Mouse (Mus musculus) monocyte, adult 5-6 weeks (primary cell): ENCODE measurements around the gene Cda. TPM values are rescaled to one million over a fixed set of nuclear protein-coding genes. Genes with fewer than 3 reads are reported as not detected.

ENCODE experiments used
- ATAC-seq: fragments of 153-309, 156-312 bp; replicated peaks from 2 replicates; pipeline ENCODE4 v1.8.0; 2017; ENCODE audit warnings: mild to moderate bottlenecking; ENCODE audit not compliant: low TSS enrichment, insufficient number of reproducible peaks, severe bottlenecking, poor library complexity, low FRiP score
- total RNA-seq: library from RNA; stranded (forward); fragments of 200-1000, 200-491, 200-594 nt; gene quantifications from 3 replicates; pipeline ENCODE4 v1.2.3, GENCODE M21; 2017

The Cda gene
- total RNA-seq, result not detected in 3 replicates

DNA sequence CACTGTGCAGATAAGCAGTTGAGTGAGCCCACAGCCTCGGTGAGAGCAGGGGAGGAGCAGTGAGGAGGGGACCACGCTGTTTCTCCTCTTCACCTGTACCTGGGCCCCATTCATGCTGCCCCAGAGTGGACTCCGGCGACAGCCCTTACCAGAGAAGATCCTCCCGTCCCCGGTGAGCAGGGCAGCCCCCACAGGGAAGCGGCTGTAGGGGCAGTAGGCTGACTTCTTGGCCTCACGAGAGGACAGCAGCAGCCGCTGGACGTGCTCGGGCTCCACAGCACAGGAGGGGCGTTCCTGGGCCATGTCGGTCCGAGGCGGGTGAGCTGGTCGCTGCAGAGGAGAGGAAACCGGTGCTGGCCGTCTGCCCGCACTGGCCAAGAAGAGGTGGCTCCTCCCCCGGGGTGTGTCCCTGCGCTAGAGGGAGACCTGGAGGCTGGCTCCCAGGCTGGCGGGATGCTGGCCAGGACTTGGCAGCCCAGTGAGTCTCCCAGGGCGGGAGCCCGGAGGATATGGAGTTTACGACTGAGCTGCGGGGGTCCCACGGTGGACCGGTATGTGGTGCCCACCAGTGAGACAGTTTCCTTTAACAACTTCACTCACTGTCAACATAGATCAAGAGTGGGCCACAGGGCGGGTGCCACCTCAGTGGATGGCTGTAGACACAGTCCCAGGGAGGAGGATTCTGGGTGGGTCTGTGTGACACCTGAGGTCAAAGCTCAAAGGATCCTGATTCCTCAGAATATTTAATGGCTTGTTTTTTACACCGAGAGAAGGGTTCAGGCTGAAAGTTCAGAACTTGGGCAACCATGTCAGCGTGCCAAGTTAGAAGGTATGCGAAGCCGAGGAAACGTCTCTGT, at the start of gene Cda:
Gene Cda (minus strand): TSS at position 352 of the 857 bp plus-strand sequence.
- no peak for ATAC-seq

DNA sequence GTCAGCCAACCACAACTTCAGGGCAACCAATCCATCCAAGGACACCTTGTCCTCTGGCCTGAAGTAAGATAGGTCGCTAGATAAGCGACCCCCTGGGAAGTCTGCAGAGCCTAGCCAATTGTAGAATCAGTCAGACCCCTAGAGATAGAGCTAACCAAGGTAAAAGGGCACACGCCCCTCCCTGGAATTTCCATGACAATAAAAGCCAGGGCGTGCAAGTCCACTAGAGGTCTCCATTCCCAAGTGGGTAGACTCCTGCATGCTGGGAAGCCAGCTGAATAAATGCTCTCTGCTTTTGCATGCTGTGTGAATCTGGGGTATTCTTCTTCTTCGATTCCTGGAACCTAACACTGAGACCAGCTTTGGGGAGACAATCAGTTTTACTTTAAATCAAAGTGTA, 48.6 kb upstream of the Cda start:
- ATAC-seq, result no peak

GRCm38 (mm10) chr4:138415991-138416390, 48.2 kb upstream of the Cda start:
- ATAC-seq, result no peak

DNA sequence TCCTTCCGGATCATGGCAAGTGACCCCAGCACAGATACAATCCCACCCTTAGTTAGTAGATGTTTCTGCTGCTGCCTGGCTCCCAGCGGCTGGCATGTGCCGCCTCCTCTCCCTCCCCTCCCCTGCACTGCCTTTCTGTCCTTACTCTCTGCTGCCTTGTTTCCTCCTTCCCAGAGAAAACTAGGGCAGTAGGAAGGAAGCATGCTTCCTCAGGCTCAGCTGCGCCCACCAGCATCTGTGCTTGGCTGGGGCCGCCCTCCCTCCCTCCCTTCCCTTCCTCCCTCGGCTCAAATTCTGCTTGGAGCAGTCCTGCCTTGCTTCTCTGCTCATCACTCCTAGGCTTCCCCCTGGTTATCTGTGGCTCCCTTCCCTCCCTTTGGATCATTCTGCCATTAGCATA, 46.9 kb upstream of the Cda start:
- ATAC-seq, result no peak

DNA sequence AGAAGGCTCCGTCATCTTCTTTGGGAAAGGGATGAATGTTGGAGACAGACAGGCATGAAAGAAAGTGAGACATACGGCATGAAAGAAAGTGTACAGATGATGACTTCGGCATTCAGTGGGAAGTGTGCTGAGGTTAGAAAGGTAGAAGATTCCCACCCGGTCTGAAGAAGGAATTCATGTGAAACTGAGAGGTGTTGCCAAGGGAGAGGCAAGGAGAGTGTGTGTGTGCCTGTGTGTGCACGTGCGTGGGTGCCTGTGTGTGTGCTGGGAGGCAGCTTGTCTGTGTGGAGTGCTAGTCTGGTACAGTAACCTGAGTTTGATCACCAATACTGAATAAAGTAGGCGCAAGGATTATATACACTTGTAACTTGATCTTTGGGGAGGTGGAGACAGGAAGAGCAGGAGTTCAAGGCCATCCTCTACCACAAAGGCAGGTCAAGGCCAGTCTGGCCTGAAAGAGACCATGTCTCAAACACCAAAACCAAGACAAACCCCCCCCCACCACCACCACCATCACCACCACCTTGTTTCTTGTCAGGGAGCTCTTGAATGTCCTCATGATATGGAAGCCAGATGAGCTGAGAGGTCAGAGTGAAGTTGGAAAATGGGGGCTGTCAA, 43.8 kb upstream of the Cda start:
- ATAC-seq, result no peak

DNA sequence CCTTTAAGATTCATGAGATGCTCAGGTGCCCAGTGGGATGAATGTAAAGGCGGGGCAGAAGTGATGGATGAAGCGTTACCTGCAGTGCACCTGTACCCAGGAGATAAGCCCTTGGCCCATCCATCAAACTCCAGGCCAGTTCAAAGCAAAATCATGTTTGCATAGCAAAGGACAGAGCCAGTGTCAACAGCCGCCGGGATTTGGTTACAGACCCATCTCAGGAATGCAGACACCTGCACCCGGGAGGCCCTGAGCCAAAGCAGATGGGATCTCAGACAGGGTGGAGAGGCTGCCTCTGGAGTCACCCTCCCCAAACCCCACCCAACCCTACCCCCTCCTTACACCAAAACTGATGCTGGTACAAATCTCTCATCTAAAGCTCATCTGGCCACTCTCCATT, 43.2 kb upstream of the Cda start:
- ATAC-seq, result no peak

- ATAC-seq, result no peak
These were observed 39.8 kb upstream of the Cda start for GRCm38 (mm10) chr4:138407479-138408194.

DNA sequence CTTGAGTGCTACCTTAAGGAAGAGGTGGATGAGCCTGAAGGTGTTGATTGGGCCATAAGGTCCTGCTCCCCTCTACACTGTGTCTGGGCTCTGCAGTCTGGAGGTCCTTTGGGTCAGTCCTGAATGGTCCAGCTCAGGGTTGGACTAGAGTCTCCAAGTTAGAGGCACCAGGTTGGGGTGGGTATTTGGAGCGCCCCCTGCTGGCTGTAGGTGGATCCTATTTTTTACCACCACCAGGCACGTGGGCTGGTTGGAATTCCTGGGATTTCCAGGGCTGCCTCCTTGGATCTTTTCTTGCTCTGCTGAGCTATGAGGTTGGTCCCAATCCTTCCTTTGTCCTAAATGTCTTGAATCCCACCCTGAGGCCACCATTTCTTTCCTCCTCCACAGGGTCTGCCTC, 37.0 kb upstream of the Cda start:
- peak; percentile 53; the same call in 1 of the 2 replicates for ATAC-seq

DNA sequence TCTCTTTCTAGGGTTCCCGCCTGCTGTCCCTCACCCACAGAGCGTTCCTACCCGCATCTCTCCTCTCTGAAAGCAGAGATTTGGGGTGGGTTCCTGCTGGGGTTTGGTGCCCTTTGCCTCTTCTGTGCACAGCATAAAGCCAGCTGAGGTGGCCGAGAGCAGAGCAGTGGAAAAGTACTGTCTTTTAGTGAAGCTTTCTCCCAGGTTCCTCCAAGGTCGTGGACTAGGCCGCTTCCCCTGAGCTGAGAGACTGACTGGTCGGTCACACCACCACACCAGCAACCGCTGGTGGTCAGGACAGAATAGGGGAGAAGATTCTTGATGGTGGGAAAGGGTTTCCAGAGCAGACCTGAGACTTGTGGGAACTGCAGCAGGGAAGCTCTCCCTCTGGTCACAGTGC, 28.9 kb upstream of the Cda start:
- ATAC-seq, result no peak

DNA sequence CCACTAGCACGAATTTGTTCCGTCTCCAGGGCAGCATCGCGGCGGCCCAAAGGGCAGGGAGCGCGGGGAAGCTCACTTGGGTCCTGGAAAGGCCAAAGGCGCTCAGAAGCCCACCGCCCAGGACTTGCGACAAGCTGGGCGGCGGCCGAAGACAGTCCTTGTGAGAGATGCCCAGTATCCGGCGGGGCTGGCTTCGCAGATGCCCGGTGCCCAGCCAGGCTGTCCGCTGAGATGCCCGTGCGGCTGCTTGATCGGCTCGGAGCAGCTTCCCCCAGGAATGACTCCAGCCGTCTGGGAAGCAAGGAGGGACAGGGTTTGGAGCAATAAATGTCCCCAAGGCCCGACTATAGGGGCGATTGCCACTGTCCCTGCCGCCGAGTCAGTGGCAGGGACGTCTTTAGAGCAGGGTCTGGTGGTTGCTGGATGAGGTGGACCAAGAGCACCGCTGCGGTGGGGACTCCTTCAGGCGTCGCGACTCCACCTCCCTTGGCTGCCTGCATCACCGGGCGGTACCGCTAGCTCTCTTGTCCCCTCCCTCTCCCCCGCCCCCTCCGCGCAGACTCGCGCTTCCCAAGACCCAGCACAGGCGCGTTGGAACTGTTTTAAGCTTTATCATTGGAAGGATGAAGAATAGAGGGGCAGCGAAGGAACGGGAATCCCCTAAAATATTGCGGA, 28.3 kb upstream of the Cda start, which contains the start of gene Fam43b:
Gene Fam43b (minus strand): TSS at position 558 of the 675 bp plus-strand sequence.
- no peak for ATAC-seq

DNA sequence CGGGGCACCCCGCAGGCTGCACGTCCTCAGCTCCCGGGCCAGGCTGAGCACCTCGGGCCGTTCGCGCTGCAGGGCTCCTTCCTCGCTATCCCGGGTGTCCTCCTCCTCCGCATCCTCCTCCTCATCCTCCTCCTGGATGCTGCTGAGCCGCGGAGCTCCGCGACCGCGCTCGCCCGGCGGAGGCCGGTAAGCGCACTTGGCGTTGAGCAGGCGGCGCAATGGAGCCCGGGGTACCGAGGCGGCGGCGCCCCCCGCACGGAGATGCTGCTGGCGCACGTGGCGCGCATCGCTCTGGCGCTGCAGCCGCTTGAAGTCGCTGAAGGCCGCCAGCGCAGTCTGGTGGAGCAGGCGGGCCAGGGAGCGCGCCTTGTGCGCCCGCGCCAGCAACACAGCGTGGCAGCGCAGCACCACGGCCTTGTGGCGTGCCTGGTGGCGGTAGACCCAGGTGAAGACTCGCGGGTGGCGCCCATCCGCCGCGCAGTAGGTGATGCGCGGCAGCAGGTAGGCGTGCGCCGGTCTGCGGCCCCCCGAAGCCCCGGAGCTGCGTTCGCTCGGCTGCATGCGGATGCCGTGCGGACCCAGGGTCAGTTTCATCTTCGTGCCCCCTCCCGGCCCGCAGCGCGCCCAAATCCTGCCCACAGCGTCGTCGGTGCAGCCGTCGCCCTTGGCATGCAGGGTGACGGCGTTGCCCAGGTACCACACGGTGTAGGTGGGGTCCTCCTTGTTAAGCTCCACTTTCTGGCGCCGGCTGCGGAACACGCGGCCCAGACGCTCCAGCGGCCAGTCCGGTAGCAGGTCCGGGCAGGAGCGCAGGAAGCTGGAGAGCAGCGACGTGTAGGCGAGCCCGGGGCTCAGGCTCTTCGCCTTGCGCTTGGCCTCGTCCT, 27.5 kb upstream of the Cda start:
- no peak for ATAC-seq

DNA sequence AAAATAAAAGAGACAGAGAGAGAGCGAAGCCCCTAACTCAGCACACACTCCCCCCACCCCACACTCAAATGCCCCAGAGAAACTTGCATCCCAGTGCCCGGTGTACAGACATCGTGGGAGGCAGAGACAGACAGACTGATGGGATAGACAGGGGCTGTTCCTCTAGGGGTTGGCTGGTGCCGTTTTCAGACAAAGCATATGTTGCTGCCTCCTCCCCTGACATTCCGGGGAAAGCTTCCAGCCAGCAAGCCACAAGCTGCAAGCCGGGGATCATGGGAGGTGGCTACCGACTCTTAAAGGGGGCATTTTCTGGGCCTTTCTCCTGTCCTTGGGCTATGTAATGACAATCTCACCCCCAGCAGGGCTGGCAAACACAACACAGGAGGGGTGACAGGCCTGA, 25.9 kb upstream of the Cda start:
- ATAC-seq, result no peak

GRCm38 (mm10) chr4:138383789-138384188, 16.0 kb upstream of the Cda start:
- no peak for ATAC-seq

DNA sequence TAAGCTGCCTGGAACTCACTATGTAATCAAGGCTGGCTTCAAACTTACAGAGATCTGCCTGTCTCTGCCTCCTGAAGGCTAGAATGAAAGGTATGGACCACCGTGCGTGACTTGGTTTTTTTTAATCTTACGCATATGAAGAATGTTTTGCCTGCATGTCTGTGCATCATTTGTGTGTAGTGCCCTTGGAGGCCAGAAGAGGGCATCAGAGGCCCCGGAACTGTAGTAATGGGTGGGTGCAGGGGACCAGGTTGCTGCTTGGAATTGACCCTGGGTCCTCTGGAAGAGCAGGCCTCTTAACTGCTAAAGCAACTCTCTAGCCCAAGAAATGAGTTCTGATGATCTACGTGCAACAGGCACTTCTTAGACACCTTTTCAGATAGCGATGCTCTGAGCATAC, 14.7 kb upstream of the Cda start:
- no peak for ATAC-seq

DNA sequence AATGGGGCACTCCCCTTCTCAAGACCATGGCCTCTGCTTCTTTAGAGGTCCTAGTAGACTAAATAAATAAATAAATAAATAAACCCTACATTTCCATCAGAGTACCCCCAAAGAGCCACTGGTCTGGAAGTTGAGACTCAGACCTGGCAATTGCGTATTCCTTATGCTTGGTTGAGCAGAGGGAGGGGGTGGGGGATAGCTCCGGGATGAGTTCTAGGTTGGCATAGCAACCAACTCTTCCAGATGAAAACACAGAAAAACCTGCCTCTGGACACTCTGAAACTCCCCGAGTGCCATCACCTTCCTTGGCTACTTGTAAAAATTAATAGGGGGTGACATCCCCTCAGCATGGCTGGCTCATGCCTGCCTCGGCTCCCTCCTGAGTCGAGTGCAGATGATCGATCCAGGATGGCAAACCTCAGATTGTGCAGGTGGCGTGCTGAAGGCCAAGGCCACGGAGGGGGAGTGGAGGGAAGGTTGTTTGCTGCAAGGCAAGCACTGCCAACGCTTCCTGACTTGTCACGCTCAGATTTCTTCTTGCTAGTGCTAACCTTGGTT, 12.4 kb upstream of the Cda start:
- ATAC-seq, result no peak

GRCm38 (mm10) chr4:138379091-138379840, 11.5 kb upstream of the Cda start:
- ATAC-seq, result no peak

GRCm38 (mm10) chr4:138377526-138377925, 9.7 kb upstream of the Cda start:
- no peak for ATAC-seq
